Mouse (Mus musculus): Measurements from ENCODE around the gene Zbtb44. TPM values are rescaled to one million over a fixed set of nuclear protein-coding genes. Genes with fewer than 3 reads are reported as not detected.
"Not testable (repeated sequence)": the region's sequence is repeated elsewhere in the genome, so short reads cannot be mapped to it uniquely, and the experiment has no call there.

Zbtb44 gene
- polyA plus RNA-seq, 1 experiment = 12.3 TPM

GRCm38 (mm10) chr9:31028251-31028650, 2.2 kb upstream of the Zbtb44 start:
- Histone ChIP-seq H3K27ac (replicated peaks; ENCODE audit: low read depth, low read length) (no peak overlapping the region), H3K4me1 (ENCODE audit: control insufficient read depth, insufficient read depth, insufficient read length, low read length) (peaks cover 3% of the 10 kb centered on the region; the same call in 1 of the 2 replicates), H3K4me3 (ENCODE audit: insufficient read depth, low read depth, low read length) (no peak overlapping the region)

- Histone ChIP-seq H3K4me1 (ENCODE audit: control insufficient read depth, insufficient read depth, insufficient read length, low read length) (peaks cover 3% of the 10 kb centered on the region; the same call in 1 of the 2 replicates), H3K4me3 (ENCODE audit: insufficient read depth, low read depth, low read length) (peak overlapping the region; percentile 92), H3K27ac (replicated peaks; ENCODE audit: low read depth, low read length) (peak overlapping the region; percentile 82)
Observed at GRCm38 (mm10) chr9:31029751-31030511, 513 bp upstream of the Zbtb44 start.

GRCm38 (mm10) chr9:31031414-31031843, 985 bp downstream of the Zbtb44 start:
- no peak overlapping the region for H3K27ac ChIP-seq (replicated peaks; ENCODE audit: low read depth, low read length)
- peak overlapping the region; percentile 92 for H3K4me3 ChIP-seq (ENCODE audit: insufficient read depth, low read depth, low read length)
- peaks cover 3% of the 10 kb centered on the region; the same call in 1 of the 2 replicates for H3K4me1 ChIP-seq (ENCODE audit: control insufficient read depth, insufficient read depth, insufficient read length, low read length)

- Histone ChIP-seq H3K27ac (replicated peaks; ENCODE audit: low read depth, low read length) (no peak overlapping the region), H3K4me1 (ENCODE audit: control insufficient read depth, insufficient read depth, insufficient read length, low read length) (peaks cover 3% of the 10 kb centered on the region; the same call in 1 of the 2 replicates), H3K4me3 (ENCODE audit: insufficient read depth, low read depth, low read length) (no peak overlapping the region)
Observed at GRCm38 (mm10) chr9:31032546-31032945, 2.1 kb downstream of the Zbtb44 start.

GRCm38 (mm10) chr9:31050208-31050607, 19.8 kb downstream of the Zbtb44 start:
- H3K27ac ChIP-seq (replicated peaks; ENCODE audit: low read depth, low read length) = no peak overlapping the region
- no peaks in the 10 kb centered on the region for H3K4me1 ChIP-seq (ENCODE audit: control insufficient read depth, insufficient read depth, insufficient read length, low read length)
- no peak overlapping the region for H3K4me3 ChIP-seq (ENCODE audit: insufficient read depth, low read depth, low read length)

GRCm38 (mm10) chr9:31051509-31051908, 21.1 kb downstream of the Zbtb44 start:
- H3K4me1 ChIP-seq (ENCODE audit: control insufficient read depth, insufficient read depth, insufficient read length, low read length); H3K27ac ChIP-seq (replicated peaks; ENCODE audit: low read depth, low read length); H3K4me3 ChIP-seq (ENCODE audit: insufficient read depth, low read depth, low read length): not testable (repeated sequence)

GRCm38 (mm10) chr9:31058723-31059122, 28.3 kb downstream of the Zbtb44 start:
- H3K4me3 ChIP-seq (ENCODE audit: insufficient read depth, low read depth, low read length) = no peak overlapping the region
- H3K4me1 ChIP-seq (ENCODE audit: control insufficient read depth, insufficient read depth, insufficient read length, low read length) = no peaks in the 10 kb centered on the region
- no peak overlapping the region for H3K27ac ChIP-seq (replicated peaks; ENCODE audit: low read depth, low read length)

GRCm38 (mm10) chr9:31070706-31071105, 40.3 kb downstream of the Zbtb44 start:
- Histone ChIP-seq H3K27ac (replicated peaks; ENCODE audit: low read depth, low read length) (no peak overlapping the region), H3K4me1 (ENCODE audit: control insufficient read depth, insufficient read depth, insufficient read length, low read length) (no peaks in the 10 kb centered on the region), H3K4me3 (ENCODE audit: insufficient read depth, low read depth, low read length) (no peak overlapping the region)

GRCm38 (mm10) chr9:31072256-31072655, 41.8 kb downstream of the Zbtb44 start:
- H3K27ac ChIP-seq (replicated peaks; ENCODE audit: low read depth, low read length) = no peak overlapping the region
- no peak overlapping the region for H3K4me3 ChIP-seq (ENCODE audit: insufficient read depth, low read depth, low read length)
- no peaks in the 10 kb centered on the region for H3K4me1 ChIP-seq (ENCODE audit: control insufficient read depth, insufficient read depth, insufficient read length, low read length)

- H3K4me3 ChIP-seq (ENCODE audit: insufficient read depth, low read depth, low read length) = no peak overlapping the region
- H3K27ac ChIP-seq (replicated peaks; ENCODE audit: low read depth, low read length) = no peak overlapping the region
- no peaks in the 10 kb centered on the region for H3K4me1 ChIP-seq (ENCODE audit: control insufficient read depth, insufficient read depth, insufficient read length, low read length)
Observed at GRCm38 (mm10) chr9:31073797-31074196, 43.4 kb downstream of the Zbtb44 start.

GRCm38 (mm10) chr9:31074836-31075235, 44.4 kb downstream of the Zbtb44 start:
- Histone ChIP-seq H3K27ac (replicated peaks; ENCODE audit: low read depth, low read length) (no peak overlapping the region), H3K4me1 (ENCODE audit: control insufficient read depth, insufficient read depth, insufficient read length, low read length) (no peaks in the 10 kb centered on the region), H3K4me3 (ENCODE audit: insufficient read depth, low read depth, low read length) (no peak overlapping the region)

GRCm38 (mm10) chr9:31080726-31081125, 50.3 kb downstream of the Zbtb44 start:
- Histone ChIP-seq H3K4me3 (ENCODE audit: insufficient read depth, low read depth, low read length) (no peak overlapping the region), H3K27ac (replicated peaks; ENCODE audit: low read depth, low read length) (no peak overlapping the region), H3K4me1 (ENCODE audit: control insufficient read depth, insufficient read depth, insufficient read length, low read length) (no peaks in the 10 kb centered on the region)

GRCm38 (mm10) chr9:31082054-31082666, 51.7 kb downstream of the Zbtb44 start:
- Histone ChIP-seq H3K27ac (replicated peaks; ENCODE audit: low read depth, low read length) (no peak overlapping the region), H3K4me3 (ENCODE audit: insufficient read depth, low read depth, low read length) (no peak overlapping the region), H3K4me1 (ENCODE audit: control insufficient read depth, insufficient read depth, insufficient read length, low read length) (no peaks in the 10 kb centered on the region)

GRCm38 (mm10) chr9:31082771-31083170, 52.3 kb downstream of the Zbtb44 start:
- Histone ChIP-seq H3K27ac (replicated peaks; ENCODE audit: low read depth, low read length) (no peak overlapping the region), H3K4me1 (ENCODE audit: control insufficient read depth, insufficient read depth, insufficient read length, low read length) (no peaks in the 10 kb centered on the region), H3K4me3 (ENCODE audit: insufficient read depth, low read depth, low read length) (no peak overlapping the region)

GRCm38 (mm10) chr9:31085556-31085955, 55.1 kb downstream of the Zbtb44 start:
- H3K27ac ChIP-seq (replicated peaks; ENCODE audit: low read depth, low read length) = no peak overlapping the region
- H3K4me1 ChIP-seq (ENCODE audit: control insufficient read depth, insufficient read depth, insufficient read length, low read length) = no peaks in the 10 kb centered on the region
- no peak overlapping the region for H3K4me3 ChIP-seq (ENCODE audit: insufficient read depth, low read depth, low read length)

All from brown adipose tissue, adult 24 weeks (tissue).